In the genomic region with DNA sequence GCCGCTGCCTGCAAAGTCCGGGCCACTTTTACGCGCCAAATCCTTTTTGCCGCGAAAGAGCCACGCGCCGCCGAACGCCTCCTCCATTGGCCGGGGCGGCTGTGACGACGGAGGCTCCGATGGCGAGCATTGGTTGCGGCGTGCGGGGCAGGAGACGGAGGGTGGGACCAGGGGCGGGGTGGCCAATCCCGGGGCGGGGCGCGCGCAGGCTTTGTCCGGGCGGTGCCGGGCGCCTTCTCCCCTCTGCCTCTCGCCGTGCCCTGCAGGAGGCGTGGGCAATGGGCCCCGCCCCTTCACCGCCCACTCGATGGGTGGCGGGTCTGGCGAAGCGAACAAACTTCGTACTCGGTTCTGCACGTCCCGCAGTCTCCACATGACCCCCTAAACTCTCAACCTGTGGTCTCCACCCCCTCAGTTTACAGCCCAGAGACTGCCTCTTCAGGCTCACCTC, we compare ENCODE assay signal across 8 mouse cellular contexts. TPM values are rescaled to one million over a fixed set of nuclear protein-coding genes. Genes with fewer than 3 reads are reported as not detected.
DNase-seq lines count a peak whose midpoint lies in the region; ATAC-seq lines count a peak whose summit lies in the region.

A gene (minus strand): TSS at position 57 of the 451 bp plus-strand sequence.

- no peaks in the 10 kb centered on the region for H3K9me3 ChIP-seq in embryonic facial prominence, embryonic 14.5 days (ENCODE audit: control insufficient read depth, low read length)
- H3K9me3 ChIP-seq in kidney, embryonic 14.5 days (ENCODE audit: control insufficient read depth, low read length) = no peaks in the 10 kb centered on the region
- H3K9me3 ChIP-seq in limb, embryonic 15.5 days = no peaks in the 10 kb centered on the region

- peak within 1 kb of the TSS; percentile 85 for H3K9ac ChIP-seq in embryonic facial prominence, embryonic 14.5 days (ENCODE audit: low read depth, low read length)
- H3K9ac ChIP-seq in kidney, embryonic 14.5 days (ENCODE audit: low read depth, low read length) = peak within 1 kb of the TSS; percentile 88
- peak within 1 kb of the TSS; percentile 55 for H3K9ac ChIP-seq in limb, embryonic 15.5 days

- 0% methylated on average over 12 of the region's 44 CpGs for WGBS in embryonic facial prominence, embryonic 14.5 days
- under 1% methylated on average over 23 of the region's 44 CpGs for WGBS in kidney, embryonic 14.5 days
- under 1% methylated on average over 44 of the region's 44 CpGs for WGBS in limb, embryonic 15.5 days

- peak within 1 kb of the TSS; percentile 92 for H3K27ac ChIP-seq in embryonic facial prominence, embryonic 14.5 days (replicated peaks; ENCODE audit: low read depth, low read length)
- peak within 1 kb of the TSS; percentile 77 for H3K27ac ChIP-seq in kidney, embryonic 14.5 days (ENCODE audit: low read depth, low read length)
- peak within 1 kb of the TSS; percentile 85 for H3K27ac ChIP-seq in limb, embryonic 15.5 days

- no peaks in the 10 kb centered on the region for H3K36me3 ChIP-seq in embryonic facial prominence, embryonic 14.5 days (ENCODE audit: control insufficient read depth, insufficient read depth, low read length)
- H3K36me3 ChIP-seq in kidney, embryonic 14.5 days (ENCODE audit: control insufficient read depth, insufficient read depth, low read length) = no peaks in the 10 kb centered on the region; the same call in 1 of the 2 replicates
- 0 out of 2 replicates have a peak, but pooled peaks cover 3% of the 10 kb centered on the region for H3K36me3 ChIP-seq in limb, embryonic 15.5 days

- H3K27me3 ChIP-seq in embryonic facial prominence, embryonic 14.5 days (replicated peaks; ENCODE audit: control insufficient read depth, insufficient read depth, low read length) = no peaks in the 10 kb centered on the region
- H3K27me3 ChIP-seq in kidney, embryonic 14.5 days (ENCODE audit: control insufficient read depth, insufficient read depth, low read length) = no peaks in the 10 kb centered on the region
- no peaks in the 10 kb centered on the region for H3K27me3 ChIP-seq in limb, embryonic 15.5 days

- ATAC-seq in embryonic facial prominence, embryonic 14.5 days (ENCODE audit: low read depth) = peak; percentile 98
- peak; percentile 98 for ATAC-seq in kidney, embryonic 14.5 days (ENCODE audit: low FRiP score, low TSS enrichment)
- peak; percentile 94 for ATAC-seq in limb, embryonic 15.5 days (ENCODE audit: insufficient number of reproducible peaks, low FRiP score, low TSS enrichment, low read depth)

- H3K4me3 ChIP-seq in embryonic facial prominence, embryonic 14.5 days (ENCODE audit: low read depth, low read length) = peak within 1 kb of the TSS; percentile 85
- H3K4me3 ChIP-seq in kidney, embryonic 14.5 days (ENCODE audit: low read length) = peak within 1 kb of the TSS; percentile 76
- H3K4me3 ChIP-seq in limb, embryonic 15.5 days = peak within 1 kb of the TSS; percentile 78

- peak; percentile 96 for DNase-seq in 3T3-L1 (ENCODE audit: low read depth, low spot score)
- peak; percentile 91 for DNase-seq in adrenal gland, postnatal 4 days (ENCODE audit: low spot score in 2 of 2)
- DNase-seq in embryonic facial prominence, embryonic 14.5 days (ENCODE audit: low spot score) = peak; percentile 98
- peak; percentile 90 to 91 for DNase-seq in heart, adult 9 months (ENCODE audit: low spot score in 2 of 2)
- DNase-seq in monocyte, adult 2 months (ENCODE audit: low read depth in 1 of 2, low spot score in 2 of 2) = peak; percentile 82 to 86
- DNase-seq in spleen, postnatal 36 days (ENCODE audit: low spot score in 2 of 2) = peak; percentile 95

- peaks cover 32% of the 10 kb centered on the region for H3K4me1 ChIP-seq in embryonic facial prominence, embryonic 14.5 days (ENCODE audit: control insufficient read depth, insufficient read depth, low read length)
- H3K4me1 ChIP-seq in kidney, embryonic 14.5 days (ENCODE audit: control insufficient read depth, insufficient read depth, low read length) = peaks cover 40% of the 10 kb centered on the region
- peaks cover 58% of the 10 kb centered on the region for H3K4me1 ChIP-seq in limb, embryonic 15.5 days

- H3K4me2 ChIP-seq in embryonic facial prominence, embryonic 14.5 days (ENCODE audit: low read depth, low read length) = peak within 1 kb of the TSS; percentile 75
- peak within 1 kb of the TSS; percentile 68 for H3K4me2 ChIP-seq in kidney, embryonic 14.5 days (replicated peaks; ENCODE audit: low read depth, low read length)
- peak within 1 kb of the TSS; percentile 80 for H3K4me2 ChIP-seq in limb, embryonic 15.5 days

RNA-seq across cellular contexts. Expression of the gene that starts here (rescaled TPM):
- total RNA-seq in adrenal gland, postnatal 4 days (2021) = 10 to 100 TPM; 20.5 to 23.3 TPM
- 8.8 and 10.5 TPM in 2 replicates for polyA plus RNA-seq in embryonic facial prominence, embryonic 14.5 days (2014; fragmentation: Nextera tagmentation; extraction: Ambion mirVana)
- 10.0 and 11.3 TPM in 2 replicates for polyA plus RNA-seq in kidney, embryonic 14.5 days (2014; fragmentation: Nextera tagmentation; extraction: Ambion mirVana)
- 18.3 and 23.1 TPM in 2 replicates for polyA plus RNA-seq in limb, embryonic 15.5 days (2015; fragmentation: Nextera tagmentation; extraction: Ambion mirVana)

Comparison
In these comparisons a context has a peak if more than half of its experiments do, and no peak if none do; other contexts are left out.
1. Peak in every context shown above with its lines: DNase-seq, ATAC-seq, H3K4me3 ChIP-seq and H3K27ac ChIP-seq.